Mouse (Mus musculus): ENCODE measurements around the gene Pphln1. TPM values are rescaled to one million over a fixed set of nuclear protein-coding genes. Genes with fewer than 3 reads are reported as not detected.

Pphln1 gene
- polyA plus RNA-seq, 1 experiment, result 28.2 TPM

GRCm38 (mm10) chr15:93414456-93414855 lies 16.3 kb downstream of the Pphln1 start:
- no peak overlapping the region for H3ac ChIP-seq (ENCODE audit: control insufficient read depth, insufficient read length, low read depth)
- no peak overlapping the region for H3K4me3 ChIP-seq (ENCODE audit: insufficient read depth, poor library complexity, severe bottlenecking)
- peaks cover 81% of the 10 kb centered on the region for H3K79me2 ChIP-seq (ENCODE audit: control insufficient read depth, insufficient read depth)
- peaks cover 66% of the 10 kb centered on the region for H3K36me3 ChIP-seq (ENCODE audit: control insufficient read depth, insufficient read depth)
- no peaks in the 10 kb centered on the region for H3K27me3 ChIP-seq (ENCODE audit: control insufficient read depth, insufficient read depth, insufficient read length)
- H3K79me3 ChIP-seq (ENCODE audit: low read depth), result peaks cover 19% of the 10 kb centered on the region
- TF ChIP-seq CTCF (IDR thresholded peaks at IDR 0.05; ENCODE audit: control insufficient read depth, insufficient read depth, insufficient read length), result no peak
- no peak for TF ChIP-seq FOSL1 (IDR thresholded peaks at IDR 0.05; ENCODE audit: insufficient read depth, low read length, poor library complexity, severe bottlenecking)
- TF ChIP-seq MAX (IDR thresholded peaks at IDR 0.05), result no peak
- TF ChIP-seq MYOG (IDR thresholded peaks at IDR 0.05; ENCODE audit: control insufficient read depth, extremely low read depth, insufficient read length), result no peak
- no peak for TF ChIP-seq CEBPB (IDR thresholded peaks at IDR 0.05; ENCODE audit: low read depth)
- TF ChIP-seq USF1 (IDR thresholded peaks at IDR 0.05; ENCODE audit: low read depth), result no peak
- no peak for TF ChIP-seq MYOD1 (IDR thresholded peaks at IDR 0.05; ENCODE audit: control insufficient read depth, insufficient read length, low read depth)

GRCm38 (mm10) chr15:93416300-93416699 lies 18.1 kb downstream of the Pphln1 start:
- TF ChIP-seq USF1 (IDR thresholded peaks at IDR 0.05; ENCODE audit: low read depth), result no peak
- no peak for TF ChIP-seq MAX (IDR thresholded peaks at IDR 0.05)
- TF ChIP-seq MYOG (IDR thresholded peaks at IDR 0.05; ENCODE audit: control insufficient read depth, extremely low read depth, insufficient read length), result no peak
- no peak for TF ChIP-seq MYOD1 (IDR thresholded peaks at IDR 0.05; ENCODE audit: control insufficient read depth, insufficient read length, low read depth)
- TF ChIP-seq CTCF (IDR thresholded peaks at IDR 0.05; ENCODE audit: control insufficient read depth, insufficient read depth, insufficient read length), result no peak
- TF ChIP-seq CEBPB (IDR thresholded peaks at IDR 0.05; ENCODE audit: low read depth), result no peak
- no peak for TF ChIP-seq FOSL1 (IDR thresholded peaks at IDR 0.05; ENCODE audit: insufficient read depth, low read length, poor library complexity, severe bottlenecking)
- Histone ChIP-seq H3K4me3 (ENCODE audit: insufficient read depth, poor library complexity, severe bottlenecking) (no peak overlapping the region), H3K27me3 (ENCODE audit: control insufficient read depth, insufficient read depth, insufficient read length) (no peaks in the 10 kb centered on the region), H3ac (ENCODE audit: control insufficient read depth, insufficient read length, low read depth) (no peak overlapping the region), H3K79me3 (ENCODE audit: low read depth) (peaks cover 12% of the 10 kb centered on the region), H3K36me3 (ENCODE audit: control insufficient read depth, insufficient read depth) (peaks cover 53% of the 10 kb centered on the region), H3K79me2 (ENCODE audit: control insufficient read depth, insufficient read depth) (peaks cover 70% of the 10 kb centered on the region)

- H3K79me3 ChIP-seq (ENCODE audit: low read depth), result peaks cover 14% of the 10 kb centered on the region
- peaks cover 58% of the 10 kb centered on the region for H3K36me3 ChIP-seq (ENCODE audit: control insufficient read depth, insufficient read depth)
- H3K4me3 ChIP-seq (ENCODE audit: insufficient read depth, poor library complexity, severe bottlenecking), result no peak overlapping the region
- no peak overlapping the region for H3ac ChIP-seq (ENCODE audit: control insufficient read depth, insufficient read length, low read depth)
- peaks cover 58% of the 10 kb centered on the region for H3K79me2 ChIP-seq (ENCODE audit: control insufficient read depth, insufficient read depth)
- H3K27me3 ChIP-seq (ENCODE audit: control insufficient read depth, insufficient read depth, insufficient read length), result no peaks in the 10 kb centered on the region
- TF ChIP-seq CEBPB (IDR thresholded peaks at IDR 0.05; ENCODE audit: low read depth), result no peak
- no peak for TF ChIP-seq FOSL1 (IDR thresholded peaks at IDR 0.05; ENCODE audit: insufficient read depth, low read length, poor library complexity, severe bottlenecking)
- TF ChIP-seq CTCF (IDR thresholded peaks at IDR 0.05; ENCODE audit: control insufficient read depth, insufficient read depth, insufficient read length), result no peak
- no peak for TF ChIP-seq MYOD1 (IDR thresholded peaks at IDR 0.05; ENCODE audit: control insufficient read depth, insufficient read length, low read depth)
- no peak for TF ChIP-seq MYOG (IDR thresholded peaks at IDR 0.05; ENCODE audit: control insufficient read depth, extremely low read depth, insufficient read length)
- no peak for TF ChIP-seq USF1 (IDR thresholded peaks at IDR 0.05; ENCODE audit: low read depth)
- TF ChIP-seq MAX (IDR thresholded peaks at IDR 0.05), result no peak
Measured at GRCm38 (mm10) chr15:93420596-93420995, 22.4 kb downstream of the Pphln1 start.

GRCm38 (mm10) chr15:93422537-93422936 lies 24.4 kb downstream of the Pphln1 start:
- TF ChIP-seq MAX (IDR thresholded peaks at IDR 0.05) (no peak), CEBPB (IDR thresholded peaks at IDR 0.05; ENCODE audit: low read depth) (no peak), FOSL1 (IDR thresholded peaks at IDR 0.05; ENCODE audit: insufficient read depth, low read length, poor library complexity, severe bottlenecking) (no peak), MYOG (IDR thresholded peaks at IDR 0.05; ENCODE audit: control insufficient read depth, extremely low read depth, insufficient read length) (no peak)
- Histone ChIP-seq H3K27me3 (ENCODE audit: control insufficient read depth, insufficient read depth, insufficient read length) (no peaks in the 10 kb centered on the region), H3K79me3 (ENCODE audit: low read depth) (peaks cover 9% of the 10 kb centered on the region), H3K4me3 (ENCODE audit: insufficient read depth, poor library complexity, severe bottlenecking) (no peak overlapping the region), H3K36me3 (ENCODE audit: control insufficient read depth, insufficient read depth) (peaks cover 56% of the 10 kb centered on the region), H3ac (ENCODE audit: control insufficient read depth, insufficient read length, low read depth) (no peak overlapping the region), H3K79me2 (ENCODE audit: control insufficient read depth, insufficient read depth) (peaks cover 38% of the 10 kb centered on the region)

- Histone ChIP-seq H3K79me3 (ENCODE audit: low read depth) (no peaks in the 10 kb centered on the region), H3K27me3 (ENCODE audit: control insufficient read depth, insufficient read depth, insufficient read length) (no peaks in the 10 kb centered on the region), H3K79me2 (ENCODE audit: control insufficient read depth, insufficient read depth) (no peaks in the 10 kb centered on the region), H3K4me3 (ENCODE audit: insufficient read depth, poor library complexity, severe bottlenecking) (no peak overlapping the region), H3ac (ENCODE audit: control insufficient read depth, insufficient read length, low read depth) (no peak overlapping the region), H3K36me3 (ENCODE audit: control insufficient read depth, insufficient read depth) (peaks cover 55% of the 10 kb centered on the region)
- no peak for TF ChIP-seq USF1 (IDR thresholded peaks at IDR 0.05; ENCODE audit: low read depth)
- TF ChIP-seq FOSL1 (IDR thresholded peaks at IDR 0.05; ENCODE audit: insufficient read depth, low read length, poor library complexity, severe bottlenecking), result no peak
- TF ChIP-seq MAX (IDR thresholded peaks at IDR 0.05), result no peak
- TF ChIP-seq MYOD1 (IDR thresholded peaks at IDR 0.05; ENCODE audit: control insufficient read depth, insufficient read length, low read depth), result no peak
- no peak for TF ChIP-seq MYOG (IDR thresholded peaks at IDR 0.05; ENCODE audit: control insufficient read depth, extremely low read depth, insufficient read length)
- TF ChIP-seq CTCF (IDR thresholded peaks at IDR 0.05; ENCODE audit: control insufficient read depth, insufficient read depth, insufficient read length), result no peak
- no peak for TF ChIP-seq CEBPB (IDR thresholded peaks at IDR 0.05; ENCODE audit: low read depth)
Measured at GRCm38 (mm10) chr15:93433811-93434210, 35.7 kb downstream of the Pphln1 start.

GRCm38 (mm10) chr15:93435998-93436397 lies 37.8 kb downstream of the Pphln1 start:
- Histone ChIP-seq H3K79me3 (ENCODE audit: low read depth) (no peaks in the 10 kb centered on the region), H3K79me2 (ENCODE audit: control insufficient read depth, insufficient read depth) (no peaks in the 10 kb centered on the region), H3K27me3 (ENCODE audit: control insufficient read depth, insufficient read depth, insufficient read length) (no peaks in the 10 kb centered on the region), H3K36me3 (ENCODE audit: control insufficient read depth, insufficient read depth) (peaks cover 66% of the 10 kb centered on the region), H3ac (ENCODE audit: control insufficient read depth, insufficient read length, low read depth) (no peak overlapping the region), H3K4me3 (ENCODE audit: insufficient read depth, poor library complexity, severe bottlenecking) (no peak overlapping the region)
- no peak for TF ChIP-seq FOSL1 (IDR thresholded peaks at IDR 0.05; ENCODE audit: insufficient read depth, low read length, poor library complexity, severe bottlenecking)
- TF ChIP-seq MYOD1 (IDR thresholded peaks at IDR 0.05; ENCODE audit: control insufficient read depth, insufficient read length, low read depth), result no peak
- TF ChIP-seq CTCF (IDR thresholded peaks at IDR 0.05; ENCODE audit: control insufficient read depth, insufficient read depth, insufficient read length), result no peak
- TF ChIP-seq USF1 (IDR thresholded peaks at IDR 0.05; ENCODE audit: low read depth), result no peak
- no peak for TF ChIP-seq MAX (IDR thresholded peaks at IDR 0.05)
- TF ChIP-seq CEBPB (IDR thresholded peaks at IDR 0.05; ENCODE audit: low read depth), result no peak
- no peak for TF ChIP-seq MYOG (IDR thresholded peaks at IDR 0.05; ENCODE audit: control insufficient read depth, extremely low read depth, insufficient read length)

All from C2C12 (cell line).